Mouse (Mus musculus) limb, embryonic 14.5 days (tissue): ENCODE data around the gene Krt39. TPM values are rescaled to one million over a fixed set of nuclear protein-coding genes. Genes with fewer than 3 reads are reported as not detected.

Experiments
- ATAC-seq: fragments of 200-750 bp; cut with Nextera tagmentation; 2 replicates; pipeline ENCODE4 v1.8.0; 2017; ENCODE audit warnings: low read depth, moderate number of reproducible peaks, moderate TSS enrichment; ENCODE audit not compliant: low FRiP score
- DNase-seq: peaks from one replicate; pipeline ENCODE4 v3.0.0-alpha.2; 2015; ENCODE audit warnings: low spot score
- H3K27ac ChIP-seq: fragments of 300-500 bp; sonication (generic); replicated peaks from 2 replicates; pipeline ENCODE4 v1.5.1; 2014; ENCODE audit warnings: low read depth, mild to moderate bottlenecking, low read length, moderate library complexity, mixed read lengths
- H3K27me3 ChIP-seq: fragments of 300-500 bp; sonication (generic); 2 replicates; pipeline ENCODE4 v1.6.1; 2014; ENCODE audit warnings: low read length, mixed read lengths; ENCODE audit not compliant: control insufficient read depth, insufficient read depth
- H3K36me3 ChIP-seq: fragments of 300-500 bp; sonication (generic); 2 replicates; pipeline ENCODE4 v1.6.1; 2014; ENCODE audit warnings: mild to moderate bottlenecking, low read length, moderate library complexity, mixed read lengths; ENCODE audit not compliant: control insufficient read depth, insufficient read depth
- H3K4me1 ChIP-seq: fragments of 300-500 bp; sonication (generic); 2 replicates; pipeline ENCODE4 v1.6.1; 2014; ENCODE audit warnings: antibody characterized with exemption, low read length, mixed read lengths; ENCODE audit not compliant: control insufficient read depth, insufficient read depth
- H3K4me2 ChIP-seq: fragments of 300-500 bp; sonication (generic); replicated peaks from 2 replicates; pipeline ENCODE4 v1.6.1; 2014; ENCODE audit warnings: low read depth, mild to moderate bottlenecking, low read length, moderate library complexity; ENCODE audit not compliant: severe bottlenecking
- H3K4me3 ChIP-seq: fragments of 300-500 bp; sonication (generic); replicated peaks from 2 replicates; pipeline ENCODE4 v1.5.1; 2014; ENCODE audit warnings: low read length
- H3K9ac ChIP-seq: fragments of 300-500 bp; sonication (generic); 2 replicates; pipeline ENCODE4 v1.6.1; 2014; ENCODE audit warnings: mild to moderate bottlenecking, low read depth, low read length, moderate library complexity; ENCODE audit not compliant: severe bottlenecking
- H3K9me3 ChIP-seq: fragments of 300-500 bp; sonication (generic); 2 replicates; pipeline ENCODE4 v1.6.1; 2016; ENCODE audit warnings: low read length; ENCODE audit not compliant: control insufficient read depth
- POLR2A ChIP-seq: fragments of 200-500 bp; IDR thresholded peaks from 2 replicates; pipeline ENCODE4 v1.8.0; 2012; ENCODE audit warnings: inconsistent platforms, mild to moderate bottlenecking, moderate library complexity, borderline replicate concordance; ENCODE audit not compliant: insufficient read depth, insufficient read length; ENCODE audit errors: extremely low read depth
- WGBS: fragments of 180-500 bp; shearing (Covaris S2); extraction: QIAGEN DNeasy Blood & Tissue Kit; methylation state at CpG from one replicate; pipeline ENCODE4 v1.1.7; 2014; 5-methylcytosine and 5-hydroxymethylcytosine counted together
- polyA plus RNA-seq, 2 experiments: library from polyadenylated mRNA; depleted of rRNA in 1 of 2; stranded (reverse) in 1 of 2; unstranded in 1 of 2; fragments of >200 nt; fragmentation: Nextera tagmentation in 1 of 2; extraction: Ambion mirVana in 1 of 2; gene quantifications; 2 replicates each; pipeline versions ENCODE4 v1.2.1 to v1.2.3; 2012 to 2014

Krt39 gene
- polyA plus RNA-seq, 2 experiments: not detected

DNA sequence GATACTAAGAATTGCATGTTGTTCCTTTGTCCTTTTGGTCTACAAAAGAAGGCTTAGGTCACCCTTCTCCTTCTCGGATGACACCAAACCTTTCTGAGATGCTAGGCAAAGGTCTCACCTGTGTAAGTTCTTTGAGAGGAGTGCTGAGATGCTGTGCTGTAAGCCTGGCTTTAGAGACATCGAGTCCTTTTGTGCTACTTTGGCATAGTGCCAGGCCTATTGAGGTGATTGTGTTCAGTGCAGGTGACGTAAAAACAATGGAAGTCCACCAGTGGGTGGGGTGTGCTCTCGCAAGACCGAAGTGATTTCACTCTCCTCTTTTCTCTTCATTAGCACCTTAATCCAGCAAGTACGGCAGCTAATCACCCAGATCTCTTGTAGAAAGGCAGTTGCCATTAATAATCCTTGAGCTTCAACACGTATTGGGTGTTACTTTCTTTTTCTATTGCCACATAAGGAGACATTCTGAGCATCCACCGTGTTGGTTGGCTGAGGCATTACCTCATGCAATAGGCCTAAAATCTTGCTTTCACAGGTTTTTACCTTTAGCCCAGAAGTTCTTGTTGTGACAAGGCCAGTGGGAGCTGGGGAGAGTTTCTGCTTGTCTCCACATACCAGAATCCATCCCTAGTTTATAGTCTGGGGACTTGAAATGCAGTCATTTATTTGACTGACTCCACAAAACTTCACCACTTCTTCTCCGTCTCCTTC lies 20.9 kb downstream of the Krt39 start:
- 87% methylated on average over 9 of the region's 9 CpGs for WGBS
- TF ChIP-seq POLR2A: no peak
- no peak overlapping the region for H3K4me2 ChIP-seq
- H3K9me3 ChIP-seq: no peaks in the 10 kb centered on the region
- H3K27ac ChIP-seq: no peak overlapping the region
- ATAC-seq (no peak), DNase-seq (no peak)
- H3K9ac ChIP-seq: no peak overlapping the region
- H3K4me3 ChIP-seq: no peak overlapping the region
- no peaks in the 10 kb centered on the region for H3K4me1 ChIP-seq
- no peaks in the 10 kb centered on the region for H3K36me3 ChIP-seq
- no peaks in the 10 kb centered on the region for H3K27me3 ChIP-seq

- no peak for ATAC-seq
- no peak overlapping the region for H3K9ac ChIP-seq
- 89% methylated on average over 4 of the region's 4 CpGs for WGBS
Measured at GRCm38 (mm10) chr11:99496460-99496859, 24.7 kb downstream of the Krt39 start.

DNA sequence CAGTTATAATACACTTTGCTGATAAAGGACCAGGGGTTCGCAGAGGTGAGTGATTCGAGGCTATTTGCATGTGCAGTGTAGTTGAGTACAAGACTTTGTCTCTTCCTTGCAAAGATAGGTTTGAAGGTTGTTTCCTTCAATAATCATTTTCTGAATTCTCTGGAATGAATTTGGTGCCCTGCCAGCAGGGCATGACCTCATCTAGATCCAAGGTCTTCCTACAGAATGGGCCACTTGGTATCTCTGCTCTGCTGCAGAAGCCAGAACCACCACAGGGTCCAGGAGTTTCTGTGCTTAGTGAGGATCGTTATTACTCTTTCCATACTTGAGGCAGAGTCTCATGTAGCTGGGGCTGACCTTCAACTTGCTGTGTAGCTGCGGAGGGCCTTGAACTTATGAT lies 26.4 kb downstream of the Krt39 start:
- TF ChIP-seq POLR2A: no peak
- 93% methylated on average over 4 of the region's 4 CpGs for WGBS
- DNase-seq (no peak), ATAC-seq (no peak)
- H3K36me3 ChIP-seq: no peaks in the 10 kb centered on the region
- H3K9ac ChIP-seq: no peak overlapping the region
- H3K4me3 ChIP-seq: no peak overlapping the region
- no peak overlapping the region for H3K27ac ChIP-seq
- H3K27me3 ChIP-seq: no peaks in the 10 kb centered on the region
- H3K4me2 ChIP-seq: no peak overlapping the region
- no peaks in the 10 kb centered on the region for H3K9me3 ChIP-seq
- no peaks in the 10 kb centered on the region for H3K4me1 ChIP-seq

More at GRCm38 (mm10) chr11:99496460-99496859, 24.7 kb downstream of the Krt39 start:
- Histone ChIP-seq H3K4me2 (no peak overlapping the region), H3K9me3 (no peaks in the 10 kb centered on the region), H3K4me1 (no peaks in the 10 kb centered on the region), H3K4me3 (no peak overlapping the region), H3K27ac (no peak overlapping the region), H3K36me3 (no peaks in the 10 kb centered on the region), H3K27me3 (no peaks in the 10 kb centered on the region)
- no peak for TF ChIP-seq POLR2A
- DNase-seq: no peak

GRCm38 (mm10) chr11:99493574-99493850 lies 27.6 kb downstream of the Krt39 start:
- WGBS: 17% methylated on average over 5 of the region's 5 CpGs
- no peak for ATAC-seq
- no peak overlapping the region for H3K9ac ChIP-seq
- H3K4me2 ChIP-seq: no peak overlapping the region
- TF ChIP-seq POLR2A: no peak
- H3K4me3 ChIP-seq: no peak overlapping the region
- H3K9me3 ChIP-seq: no peaks in the 10 kb centered on the region
- no peak for DNase-seq
- H3K36me3 ChIP-seq: no peaks in the 10 kb centered on the region
- H3K27ac ChIP-seq: no peak overlapping the region
- H3K27me3 ChIP-seq: no peaks in the 10 kb centered on the region
- H3K4me1 ChIP-seq: no peaks in the 10 kb centered on the region; the same call in 1 of the 2 replicates

DNA sequence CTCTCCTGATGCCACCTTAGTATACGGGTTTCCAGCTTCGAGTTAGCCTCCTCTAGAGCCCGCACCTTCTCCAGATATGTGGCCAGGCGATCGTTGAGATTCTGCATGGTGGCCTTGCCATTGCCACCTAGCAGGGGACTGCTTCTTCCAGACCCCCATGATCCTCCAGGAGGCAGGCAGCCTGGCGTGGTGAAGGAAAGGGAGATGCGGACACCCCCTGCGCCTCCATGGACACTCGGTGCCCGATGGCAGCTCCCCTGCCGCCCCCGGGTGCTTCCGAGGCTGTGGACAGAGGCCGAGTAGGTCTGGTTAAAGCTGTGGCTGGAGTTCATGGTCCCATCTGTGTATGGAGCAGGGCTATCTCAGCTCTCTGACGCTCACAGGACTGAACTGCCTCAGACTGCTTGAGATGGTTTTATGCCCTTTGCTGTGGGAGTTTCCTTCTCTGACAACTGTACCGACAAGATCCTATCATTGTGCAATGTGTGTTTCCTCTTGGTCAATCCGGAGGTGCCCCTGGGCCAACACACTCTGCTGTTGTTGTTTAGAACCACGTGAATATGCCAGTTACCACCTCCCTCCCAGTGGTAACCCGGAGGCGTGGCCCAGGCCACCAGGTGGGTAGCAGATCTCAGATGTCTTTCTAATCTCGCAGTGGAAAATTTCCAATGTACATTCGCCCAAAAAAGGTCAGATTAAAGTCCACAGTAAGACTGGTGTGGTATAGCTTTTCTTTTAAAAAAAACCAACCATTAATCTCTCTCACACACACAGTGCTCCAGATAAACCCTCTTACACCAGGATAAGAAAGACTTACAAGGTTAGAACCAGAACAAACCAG lies 28.2 kb downstream of the Krt39 start, which contains the start of gene Krt23:
Gene Krt23, minus strand, starts transcription at position 405 of the 841 bp plus-strand sequence.
- Histone ChIP-seq H3K4me3 (no peak within 1 kb of the TSS), H3K9me3 (no peaks in the 10 kb centered on the region), H3K27ac (no peak within 1 kb of the TSS), H3K9ac (no peak within 1 kb of the TSS), H3K27me3 (no peaks in the 10 kb centered on the region), H3K36me3 (no peaks in the 10 kb centered on the region), H3K4me2 (no peak within 1 kb of the TSS), H3K4me1 (no peaks in the 10 kb centered on the region; the same call in 1 of the 2 replicates)
- no peak for TF ChIP-seq POLR2A
- DNase-seq (no peak), ATAC-seq (no peak)
- 80% methylated on average over 22 of the region's 22 CpGs for WGBS
